Mouse (Mus musculus) embryonic stem cell, embryonic (primary cell): Measurements from ENCODE around the gene Amy2a2.
"Not testable (repeated sequence)": the region's sequence is repeated elsewhere in the genome, so short reads cannot be mapped to it uniquely, and the experiment has no call there.

Experiments used
- CTCF ChIA-PET, 4 experiments: fragments of 300-600 bp in 2 of 4; fragments of 350-600 bp in 2 of 4; sonication (Branson Sonifier 250); formaldehyde crosslinking; loops; one replicate each; lab custom pipeline; 2022; ENCODE audit warnings: inconsistent platforms in 2 of 4; lab: Charles Lee
- POLR2A ChIA-PET, 4 experiments: fragments of 300-600 bp in 2 of 4; fragments of 350-600 bp in 2 of 4; sonication (Branson Sonifier 250); formaldehyde crosslinking; loops; one replicate each; lab custom pipeline; 2022; ENCODE audit warnings: antibody characterized with exemption in 4 of 4, inconsistent platforms in 1 of 4; lab: Charles Lee

Gene Amy2a2

DNA sequence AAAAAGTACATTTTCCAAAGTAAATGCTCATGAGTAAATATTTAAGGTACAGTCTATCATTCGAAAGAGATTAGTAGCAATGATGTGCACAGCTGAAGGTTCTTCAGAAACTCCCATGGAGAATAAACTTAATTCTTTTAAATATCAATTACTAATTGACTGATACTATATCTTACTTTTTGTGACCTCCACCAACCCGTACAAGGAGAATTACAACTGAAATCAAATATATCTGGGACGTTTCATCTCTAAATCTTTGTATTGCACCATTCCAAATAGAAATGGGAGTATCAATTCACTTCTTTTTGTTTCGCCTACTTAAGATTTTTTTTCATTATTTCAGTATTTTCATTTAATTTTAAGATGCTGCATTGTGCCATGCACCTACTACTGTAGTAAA is at the start of gene Amy2a2:
Gene Amy2a2, minus strand, starts transcription at position 101 of the 400 bp plus-strand sequence.
- CTCF ChIA-PET, POLR2A ChIA-PET: not testable (repeated sequence)

DNA sequence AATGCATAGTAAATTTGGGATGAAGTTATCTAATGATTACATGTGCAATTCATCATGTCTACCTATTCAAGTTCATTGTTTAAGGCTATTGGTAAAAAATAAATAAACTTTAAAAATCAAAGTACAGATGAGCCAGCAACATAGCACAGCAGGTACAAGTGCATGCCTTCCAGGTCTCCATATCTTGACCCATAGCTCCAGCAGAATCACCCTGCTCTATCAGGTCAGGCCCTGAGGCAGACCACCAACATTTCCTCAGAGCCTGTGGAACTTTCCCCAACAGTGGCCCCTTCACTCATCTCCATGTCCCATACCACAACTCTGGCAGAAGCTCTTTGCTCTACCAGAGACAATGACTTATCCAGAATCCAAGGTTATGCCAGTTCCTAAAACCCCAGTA is 11.0 kb downstream of the Amy2a2 start:
- POLR2A ChIA-PET, CTCF ChIA-PET: not testable (repeated sequence)

DNA sequence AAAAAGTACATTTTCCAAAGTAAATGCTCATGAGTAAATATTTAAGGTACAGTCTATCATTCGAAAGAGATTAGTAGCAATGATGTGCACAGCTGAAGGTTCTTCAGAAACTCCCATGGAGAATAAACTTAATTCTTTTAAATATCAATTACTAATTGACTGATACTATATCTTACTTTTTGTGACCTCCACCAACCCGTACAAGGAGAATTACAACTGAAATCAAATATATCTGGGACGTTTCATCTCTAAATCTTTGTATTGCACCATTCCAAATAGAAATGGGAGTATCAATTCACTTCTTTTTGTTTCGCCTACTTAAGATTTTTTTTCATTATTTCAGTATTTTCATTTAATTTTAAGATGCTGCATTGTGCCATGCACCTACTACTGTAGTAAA is 32.5 kb downstream of the Amy2a2 start, which contains the start of gene Amy2a3:
Gene Amy2a3, minus strand, starts transcription at position 101 of the 400 bp plus-strand sequence.
- POLR2A ChIA-PET, result not testable (repeated sequence)

DNA sequence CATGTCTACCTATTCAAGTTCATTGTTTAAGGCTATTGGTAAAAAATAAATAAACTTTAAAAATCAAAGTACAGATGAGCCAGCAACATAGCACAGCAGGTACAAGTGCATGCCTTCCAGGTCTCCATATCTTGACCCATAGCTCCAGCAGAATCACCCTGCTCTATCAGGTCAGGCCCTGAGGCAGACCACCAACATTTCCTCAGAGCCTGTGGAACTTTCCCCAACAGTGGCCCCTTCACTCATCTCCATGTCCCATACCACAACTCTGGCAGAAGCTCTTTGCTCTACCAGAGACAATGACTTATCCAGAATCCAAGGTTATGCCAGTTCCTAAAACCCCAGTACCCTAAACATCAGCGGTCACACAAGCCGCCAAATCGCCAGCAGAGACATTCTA is 43.5 kb downstream of the Amy2a2 start:
- CTCF ChIA-PET, POLR2A ChIA-PET: not testable (repeated sequence)

More for the DNA sequence above, 32.5 kb downstream of the Amy2a2 start, which contains the start of gene Amy2a3:
- CTCF ChIA-PET, result not testable (repeated sequence)
